Comparison of ENCODE assay signal across 16 mouse cellular contexts in the genomic region with DNA sequence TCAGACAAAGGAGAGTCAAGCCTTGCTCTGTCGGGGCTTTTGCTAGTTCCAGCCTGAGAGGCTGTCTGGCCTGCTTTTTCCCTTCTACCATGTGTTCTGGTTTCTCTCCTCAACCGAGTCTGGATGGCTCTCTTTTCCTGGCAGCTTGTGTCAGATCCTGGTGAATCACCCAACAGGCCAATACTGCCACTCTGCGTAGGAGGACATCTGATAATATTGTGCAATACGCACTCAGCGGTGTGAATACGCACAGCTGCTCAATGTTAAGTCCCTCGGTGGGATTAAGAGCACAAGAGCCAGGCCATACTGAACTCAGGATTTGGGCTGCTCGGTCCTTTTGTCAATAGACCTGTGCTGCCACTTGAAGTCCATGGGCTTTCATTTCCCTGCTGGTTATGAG. TPM values are rescaled to one million over a fixed set of nuclear protein-coding genes. Genes with fewer than 3 reads are reported as not detected.
DNase-seq lines count a peak whose midpoint lies in the region; ATAC-seq lines count a peak whose summit lies in the region.
"Had no signal": no experiment of that assay in that cellular context is flagged by ENCODE, and none has a peak within 500 bp of the region (broad histone marks: within the 10 kb centered on the region; RNA-seq: fewer than 3 reads in every experiment).

No protein-coding gene starts in this region.

- 71% methylated on average over 8 of the region's 8 CpGs for WGBS in heart, embryonic 11.5 days (ENCODE audit: insufficient replicate concordance)

- no peaks in the 10 kb centered on the region for H3K9me3 ChIP-seq in heart, embryonic 11.5 days (replicated peaks; ENCODE audit: control insufficient read depth, low read length)
- H3K9me3 ChIP-seq: embryonic facial prominence, embryonic 15.5 days; hindbrain, embryonic 13.5 days; stomach, embryonic 15.5 days had no signal

- H3K4me1 ChIP-seq in heart, embryonic 11.5 days (ENCODE audit: control insufficient read depth, insufficient read depth, low read length) = no peaks in the 10 kb centered on the region; the same call in 1 of the 2 replicates
- H3K4me1 ChIP-seq: stomach, embryonic 15.5 days had no signal

- H3K4me2 ChIP-seq in heart, embryonic 11.5 days = no peak overlapping the region
- H3K4me2 ChIP-seq: embryonic facial prominence, embryonic 15.5 days; hindbrain, embryonic 13.5 days; liver, embryonic 11.5 days; stomach, embryonic 15.5 days had no signal

- no peak overlapping the region for H3K27ac ChIP-seq in heart, embryonic 11.5 days (ENCODE audit: low read depth, low read length)
- H3K27ac ChIP-seq: embryonic facial prominence, embryonic 15.5 days; hindbrain, embryonic 13.5 days; stomach, embryonic 15.5 days had no signal

- no peak overlapping the region for H3K9ac ChIP-seq in heart, embryonic 11.5 days (ENCODE audit: low read depth, low read length)
- H3K9ac ChIP-seq: embryonic facial prominence, embryonic 15.5 days; hindbrain, embryonic 13.5 days; stomach, embryonic 15.5 days had no signal

- no peak overlapping the region for H3K4me3 ChIP-seq in heart, embryonic 11.5 days (ENCODE audit: low read depth, low read length)
- H3K4me3 ChIP-seq: embryonic facial prominence, embryonic 15.5 days; hindbrain, embryonic 13.5 days; stomach, embryonic 15.5 days had no signal

- H3K36me3 ChIP-seq in heart, embryonic 11.5 days (ENCODE audit: control insufficient read depth, insufficient read depth, low read length) = no peaks in the 10 kb centered on the region
- H3K36me3 ChIP-seq: embryonic facial prominence, embryonic 15.5 days; hindbrain, embryonic 13.5 days; stomach, embryonic 15.5 days had no signal

- ATAC-seq in heart, embryonic 11.5 days (replicated peaks; ENCODE audit: insufficient number of reproducible peaks, low FRiP score, low TSS enrichment) = no peak

- DNase-seq in adrenal gland, adult (ENCODE audit: inconsistent age in 2 of 2, low spot score in 1 of 2) = peak; percentile 36 to 79
- DNase-seq in adrenal gland, postnatal 4 days (ENCODE audit: low spot score in 2 of 2) = no peak
- DNase-seq in heart, adult 18-20 months = peak; percentile 49 to 70
- peak; percentile 16 for DNase-seq in retina, postnatal 1 day
- DNase-seq in retina, embryonic 14.5 days (ENCODE audit: low spot score) = no peak
- DNase-seq in skeletal muscle tissue, adult 2 months (ENCODE audit: low read depth, low spot score) = peak; percentile 62
- no peak for DNase-seq in kidney, adult 11 months
- DNase-seq: cerebellum, postnatal 36 days; right cerebral cortex, postnatal 14 days had no signal

- H3K27me3 ChIP-seq in heart, embryonic 11.5 days (ENCODE audit: control insufficient read depth, insufficient read depth, low read length) = no peaks in the 10 kb centered on the region
- H3K27me3 ChIP-seq: embryonic facial prominence, embryonic 15.5 days; hindbrain, embryonic 13.5 days had no signal

RNA-seq across cellular contexts. Expression of a gene that starts 31.8 kb away (rescaled TPM):
- total RNA-seq in adrenal gland, postnatal 4 days (2021) = 10 to 100 TPM; 49.4 to 49.5 TPM
- 10 to 100 TPM; 19.8 to 21.3 TPM for total RNA-seq in heart, adult 18-20 months (2021)
- 7.4 and 8.3 TPM in 2 replicates for polyA plus RNA-seq in heart, embryonic 11.5 days (2014; fragmentation: Nextera tagmentation; extraction: Ambion mirVana)
- total RNA-seq: granulocyte monocyte progenitor cell, adult 5-6 weeks; MEL had no signal

Comparison
In these comparisons a context has a peak if more than half of its experiments do, and no peak if none do; other contexts are left out.
1. DNase-seq: peak in adrenal gland, adult (2 of 2), heart, adult 18-20 months (2 of 2), retina, postnatal 1 day (single experiment) and skeletal muscle tissue, adult 2 months (single experiment); none in adrenal gland, postnatal 4 days (0 of 2), retina, embryonic 14.5 days (single experiment) and kidney, adult 11 months (single experiment).